Mouse (Mus musculus) liver, embryonic 14.5 days (tissue): ENCODE measurements around the gene Sema7a. TPM values are rescaled to one million over a fixed set of nuclear protein-coding genes. Genes with fewer than 3 reads are reported as not detected.

Source experiments
- ATAC-seq: fragments of 200-750 bp; cut with Nextera tagmentation; 2 replicates; pipeline ENCODE4 v1.8.0; 2017; ENCODE audit warnings: moderate number of reproducible peaks, mild to moderate bottlenecking, moderate library complexity; ENCODE audit not compliant: insufficient read depth
- DNase-seq, 3 experiments: peaks; one replicate each; pipeline ENCODE4 v3.0.0-alpha.2; 2012 to 2013; ENCODE audit warnings: low read depth in 3 of 3, low spot score in 3 of 3
- H3K27ac ChIP-seq: fragments of 300-500 bp; sonication (generic); 2 replicates; pipeline ENCODE4 v1.5.1; 2014; ENCODE audit warnings: moderate library complexity, mild to moderate bottlenecking, control low read depth, inconsistent platforms
- H3K27me3 ChIP-seq: fragments of 300-500 bp; sonication (generic); 2 replicates; pipeline ENCODE4 v1.6.1; 2014; ENCODE audit warnings: mild to moderate bottlenecking, low read length, moderate library complexity; ENCODE audit not compliant: control insufficient read depth, insufficient read depth
- H3K36me3 ChIP-seq: fragments of 300-500 bp; sonication (generic); replicated peaks from 2 replicates; pipeline ENCODE4 v1.6.1; 2014; ENCODE audit warnings: low read depth; ENCODE audit not compliant: control insufficient read depth, insufficient read depth
- H3K4me1 ChIP-seq, 2 experiments: fragments of 200-500 bp in 1 of 2; fragments of 300-500 bp in 1 of 2; sonication (generic) in 1 of 2; replicated peaks; 2 replicates each; pipeline ENCODE4 v1.6.1; 2012 to 2014; ENCODE audit warnings: antibody characterized with exemption in 1 of 2, inconsistent platforms in 1 of 2, low read length in 1 of 2; ENCODE audit not compliant: control insufficient read depth in 2 of 2, insufficient read depth in 2 of 2
- H3K4me2 ChIP-seq: fragments of 300-500 bp; sonication (generic); 2 replicates; pipeline ENCODE4 v1.6.1; 2014; ENCODE audit warnings: low read depth, mild to moderate bottlenecking, control low read depth, moderate library complexity
- H3K4me3 ChIP-seq, 2 experiments: fragments of 200-500 bp in 1 of 2; fragments of 300-500 bp in 1 of 2; sonication (generic) in 1 of 2; 2 replicates each; pipeline ENCODE4 v1.5.1; 2012 to 2014; ENCODE audit warnings: low read depth in 2 of 2, low read length in 2 of 2, mild to moderate bottlenecking in 2 of 2, control low read depth in 1 of 2, inconsistent platforms in 1 of 2, moderate library complexity in 1 of 2; ENCODE audit not compliant: insufficient read depth in 1 of 2
- H3K9ac ChIP-seq: fragments of 300-500 bp; sonication (generic); replicated peaks from 2 replicates; pipeline ENCODE4 v1.6.1; 2014; ENCODE audit warnings: mild to moderate bottlenecking, control low read depth, moderate library complexity
- H3K9me3 ChIP-seq: fragments of 300-500 bp; sonication (generic); 2 replicates; pipeline ENCODE4 v1.6.1; 2016; ENCODE audit warnings: low read length, mixed read lengths; ENCODE audit not compliant: control insufficient read depth
- CTCF ChIP-seq: IDR thresholded peaks from 2 replicates; pipeline ENCODE4 v1.5.1; 2016; ENCODE audit warnings: antibody characterized with exemption, low read depth, control low read depth
- EP300 ChIP-seq: IDR thresholded peaks from 2 replicates; pipeline ENCODE4 v1.6.1; 2016; ENCODE audit warnings: antibody characterized with exemption, low read depth
- WGBS: fragments of 180-500 bp; shearing (Covaris S2); extraction: QIAGEN DNeasy Blood & Tissue Kit; methylation state at CpG from one replicate; pipeline ENCODE4 v1.1.7; 2014; ENCODE audit not compliant: insufficient replicate concordance; 5-methylcytosine and 5-hydroxymethylcytosine counted together
- polyA plus RNA-seq, 2 experiments: library from polyadenylated mRNA; depleted of rRNA in 1 of 2; stranded (reverse) in 1 of 2; unstranded in 1 of 2; fragments of >200 nt; fragmentation: Nextera tagmentation in 1 of 2; extraction: Ambion mirVana in 1 of 2; gene quantifications; 2 replicates each; pipeline versions ENCODE4 v1.2.1 to v1.2.3; 2012 to 2014

Gene Sema7a
- polyA plus RNA-seq (2012; rRNA removed) (0.08 and 0.14 TPM in 2 replicates), polyA plus RNA-seq (2014; fragmentation: Nextera tagmentation; extraction: Ambion mirVana) (not detected in 2 replicates)

DNA sequence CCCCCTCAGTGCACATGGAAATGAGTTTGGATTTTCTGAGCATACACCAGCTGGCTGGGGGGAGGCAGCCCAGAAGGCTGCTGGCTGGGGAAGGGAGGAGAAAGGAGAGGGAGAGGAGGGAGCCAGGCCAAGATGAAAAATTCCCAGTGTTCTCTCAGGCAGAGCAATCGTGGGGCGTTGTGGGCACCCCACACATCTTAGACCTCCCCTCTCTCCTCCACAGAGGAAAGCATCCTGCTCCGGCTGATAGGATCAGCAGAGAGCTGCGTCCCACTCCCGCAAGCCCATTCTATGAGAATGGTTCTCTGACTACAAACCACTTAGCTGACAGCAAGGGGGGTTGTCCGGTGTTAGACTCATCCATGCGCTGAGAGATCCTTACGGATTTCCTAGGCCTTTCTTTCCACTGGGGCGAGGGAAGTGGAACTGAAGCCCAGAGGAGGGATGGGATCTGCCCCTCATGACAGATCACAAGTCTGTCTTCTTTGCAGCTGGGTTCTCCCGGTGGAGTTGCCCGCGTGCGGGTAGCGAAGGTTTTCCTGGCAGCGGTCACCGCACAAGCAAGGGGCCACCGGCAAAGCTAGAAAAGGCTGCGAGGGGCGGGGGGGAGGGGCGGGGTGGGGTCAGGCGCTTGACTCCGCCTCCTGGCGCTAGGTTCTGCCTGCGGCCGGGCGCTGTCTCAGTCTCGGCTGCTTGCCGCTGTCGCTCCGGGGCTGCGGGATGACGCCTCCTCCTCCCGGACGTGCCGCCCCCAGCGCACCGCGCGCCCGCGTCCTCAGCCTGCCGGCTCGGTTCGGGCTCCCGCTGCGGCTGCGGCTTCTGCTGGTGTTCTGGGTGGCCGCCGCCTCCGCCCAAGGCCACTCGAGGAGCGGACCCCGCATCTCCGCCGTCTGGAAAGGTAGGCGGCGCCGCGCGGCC is at the start of gene Sema7a:
Sema7a (plus strand) TSS at position 682 of the 918 bp plus-strand sequence.
- no peaks in the 10 kb centered on the region for H3K36me3 ChIP-seq
- ATAC-seq (no peak), DNase-seq (no peak)
- H3K9ac ChIP-seq, result no peak within 1 kb of the TSS
- peaks cover 46% of the 10 kb centered on the region for H3K27me3 ChIP-seq
- TF ChIP-seq EP300 (no peak), CTCF (no peak)
- no peak within 1 kb of the TSS for H3K27ac ChIP-seq
- H3K4me2 ChIP-seq, result peak within 1 kb of the TSS; percentile 50
- 4% methylated on average over 56 of the region's 60 CpGs for WGBS
- no peaks in the 10 kb centered on the region for H3K4me1 ChIP-seq
- peak within 1 kb of the TSS; percentile 37 to 43 for H3K4me3 ChIP-seq
- H3K9me3 ChIP-seq, result no peaks in the 10 kb centered on the region

GRCm38 (mm10) chr9:57900478-57900877 is 39.4 kb upstream of the Sema7a start:
- no peak overlapping the region for H3K4me2 ChIP-seq
- no peak overlapping the region for H3K27ac ChIP-seq
- DNase-seq (no peak), ATAC-seq (no peak)
- H3K36me3 ChIP-seq, result no peaks in the 10 kb centered on the region
- H3K9ac ChIP-seq, result no peak overlapping the region
- H3K9me3 ChIP-seq, result no peaks in the 10 kb centered on the region
- H3K27me3 ChIP-seq, result no peaks in the 10 kb centered on the region
- 32% methylated on average over 10 of the region's 10 CpGs for WGBS
- no peak overlapping the region for H3K4me3 ChIP-seq
- H3K4me1 ChIP-seq, result peaks cover 0 to 2% of the 10 kb centered on the region in 2 experiments; a peak in 1 of 4 replicates
- TF ChIP-seq CTCF (no peak), EP300 (no peak)

GRCm38 (mm10) chr9:57901197-57901596 is 38.7 kb upstream of the Sema7a start:
- H3K4me2 ChIP-seq, result no peak overlapping the region
- H3K4me1 ChIP-seq, result peaks cover 0 to 2% of the 10 kb centered on the region in 2 experiments; a peak in 1 of 4 replicates
- H3K9ac ChIP-seq, result no peak overlapping the region
- no peak for TF ChIP-seq CTCF
- H3K27me3 ChIP-seq, result no peaks in the 10 kb centered on the region
- H3K36me3 ChIP-seq, result no peaks in the 10 kb centered on the region
- ATAC-seq (no peak), DNase-seq (no peak)
- 38% methylated on average over 9 of the region's 9 CpGs for WGBS
- no peak overlapping the region for H3K27ac ChIP-seq
- no peak overlapping the region for H3K4me3 ChIP-seq
- no peaks in the 10 kb centered on the region for H3K9me3 ChIP-seq

GRCm38 (mm10) chr9:57901601-57902000 is 38.3 kb upstream of the Sema7a start:
- no peak for ATAC-seq
- H3K4me1 ChIP-seq, result peaks cover 0 to 2% of the 10 kb centered on the region in 2 experiments; a peak in 1 of 4 replicates
- no peak overlapping the region for H3K4me3 ChIP-seq
- 65% methylated on average over 3 of the region's 3 CpGs for WGBS
- TF ChIP-seq CTCF (no peak), EP300 (no peak)
- H3K9ac ChIP-seq, result no peak overlapping the region
- no peaks in the 10 kb centered on the region for H3K27me3 ChIP-seq
- H3K9me3 ChIP-seq, result no peaks in the 10 kb centered on the region
- no peak overlapping the region for H3K27ac ChIP-seq
- DNase-seq, result no peak
- H3K36me3 ChIP-seq, result no peaks in the 10 kb centered on the region
- H3K4me2 ChIP-seq, result no peak overlapping the region

- Histone ChIP-seq H3K36me3 (no peaks in the 10 kb centered on the region), H3K9me3 (no peaks in the 10 kb centered on the region), H3K4me3 (no peak overlapping the region), H3K27ac (no peak overlapping the region), H3K9ac (no peak overlapping the region), H3K4me2 (no peak overlapping the region), H3K4me1 (peaks cover 0 to 2% of the 10 kb centered on the region in 2 experiments; a peak in 1 of 4 replicates), H3K27me3 (no peaks in the 10 kb centered on the region)
- ATAC-seq (no peak), DNase-seq (no peak)
- TF ChIP-seq EP300, result no peak
- TF ChIP-seq CTCF, result no peak
- WGBS, result 52% methylated on average over 4 of the region's 4 CpGs
Measured at GRCm38 (mm10) chr9:57902132-57902531, 37.8 kb upstream of the Sema7a start.
